Mouse (Mus musculus) inflammation-experienced regulatory T-cells, adult 6 months (primary cell): Measurements from ENCODE around the gene Npnt. TPM values are rescaled to one million over a fixed set of nuclear protein-coding genes. Genes with fewer than 3 reads are reported as not detected.

Source experiments
- ATAC-seq: one replicate; pipeline ENCODE4 v1.8.0; 2017
- polyA plus RNA-seq, 3 experiments: library from polyadenylated mRNA; unstranded; fragments of 100-300 nt; shearing (Covaris generic); gene quantifications; one replicate each; pipeline ENCODE4 v1.2.1; 2017

Npnt gene
- polyA plus RNA-seq, 3 experiments from 2014 or later, result 0.86 to 3.0 (median 1.0) TPM

- ATAC-seq, result no peak
These were observed 15.4 kb downstream of the Npnt start for GRCm38 (mm10) chr3:132934649-132935048.

- ATAC-seq, result no peak
These were observed 18.6 kb downstream of the Npnt start for GRCm38 (mm10) chr3:132931526-132931925.

- no peak for ATAC-seq
These were observed 20.2 kb downstream of the Npnt start for GRCm38 (mm10) chr3:132929866-132930265.

- ATAC-seq, result no peak
These were observed 21.9 kb downstream of the Npnt start for GRCm38 (mm10) chr3:132928186-132928585.

- ATAC-seq, result no peak
These were observed 30.3 kb downstream of the Npnt start for GRCm38 (mm10) chr3:132919798-132920197.

- no peak for ATAC-seq
These were observed 30.9 kb downstream of the Npnt start for GRCm38 (mm10) chr3:132919240-132919639.

GRCm38 (mm10) chr3:132917356-132918090 lies 32.6 kb downstream of the Npnt start:
- ATAC-seq, result no peak

- ATAC-seq, result no peak
These were observed 34.4 kb downstream of the Npnt start for GRCm38 (mm10) chr3:132915661-132916060.

- no peak for ATAC-seq
These were observed 37.7 kb downstream of the Npnt start for GRCm38 (mm10) chr3:132912420-132912819.

- no peak for ATAC-seq
These were observed 38.4 kb downstream of the Npnt start for GRCm38 (mm10) chr3:132911716-132912115.

GRCm38 (mm10) chr3:132910727-132911126 lies 39.4 kb downstream of the Npnt start:
- ATAC-seq, result no peak

- no peak for ATAC-seq
These were observed 40.4 kb downstream of the Npnt start for GRCm38 (mm10) chr3:132909736-132910135.

GRCm38 (mm10) chr3:132907506-132908203 lies 42.4 kb downstream of the Npnt start:
- ATAC-seq, result no peak

- ATAC-seq, result no peak
These were observed 44.7 kb downstream of the Npnt start for GRCm38 (mm10) chr3:132905224-132905930.

GRCm38 (mm10) chr3:132903386-132903785 lies 46.7 kb downstream of the Npnt start:
- no peak for ATAC-seq

GRCm38 (mm10) chr3:132902921-132903320 lies 47.2 kb downstream of the Npnt start:
- no peak for ATAC-seq

GRCm38 (mm10) chr3:132902206-132902605 lies 47.9 kb downstream of the Npnt start:
- no peak for ATAC-seq

GRCm38 (mm10) chr3:132897891-132898290 lies 52.2 kb downstream of the Npnt start:
- ATAC-seq, result no peak

- no peak for ATAC-seq
These were observed 52.7 kb downstream of the Npnt start for GRCm38 (mm10) chr3:132897390-132897789.

- no peak for ATAC-seq
These were observed 56.0 kb downstream of the Npnt start for GRCm38 (mm10) chr3:132894086-132894485.

- ATAC-seq, result no peak
These were observed 56.4 kb downstream of the Npnt start for GRCm38 (mm10) chr3:132893676-132894075.

- no peak for ATAC-seq
These were observed 57.0 kb downstream of the Npnt start for GRCm38 (mm10) chr3:132893044-132893443.

GRCm38 (mm10) chr3:132892481-132892880 lies 57.6 kb downstream of the Npnt start:
- no peak for ATAC-seq
